Mouse (Mus musculus): ENCODE data around the gene Hyal3.

DNA sequence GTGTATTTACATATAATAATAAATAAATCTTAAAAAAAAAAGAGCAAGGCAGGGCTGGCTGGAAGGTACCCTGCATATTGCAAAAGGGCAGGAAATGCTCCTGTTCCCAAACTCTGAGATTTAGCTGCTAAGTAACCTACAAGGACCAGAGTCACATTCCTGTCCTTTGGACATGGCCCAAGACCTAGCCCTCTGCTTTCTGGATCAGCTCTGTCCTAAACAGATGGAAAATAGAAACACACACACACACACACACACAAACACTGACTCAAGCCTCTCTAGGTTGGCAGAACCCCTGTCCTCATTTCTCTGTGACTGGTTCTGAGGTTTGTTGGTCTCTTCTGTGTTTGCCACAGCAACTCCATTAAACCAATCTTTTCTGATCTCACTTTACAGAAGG, 40.3 kb downstream of the Hyal3 start:
- TF ChIP-seq POLR2A (IDR thresholded peaks at IDR 0.05; ENCODE audit: low read depth, low read length) (no peak), CTCF (IDR thresholded peaks at IDR 0.05; ENCODE audit: extremely low read depth, insufficient read depth, insufficient read length, insufficient replicate concordance) (no peak)

Data from spleen, adult 2 months (tissue).